Mouse (Mus musculus): ENCODE results near the gene Ccdc73. TPM values are rescaled to one million over a fixed set of nuclear protein-coding genes. Genes with fewer than 3 reads are reported as not detected.
A peak's percentile ranks its signal among the peaks of the same experiment; 100 is the strongest.

Ccdc73 gene
- total and polyA plus RNA-seq, 3 experiments, result 2.2 to 5.1 (median 2.2) TPM

DNA sequence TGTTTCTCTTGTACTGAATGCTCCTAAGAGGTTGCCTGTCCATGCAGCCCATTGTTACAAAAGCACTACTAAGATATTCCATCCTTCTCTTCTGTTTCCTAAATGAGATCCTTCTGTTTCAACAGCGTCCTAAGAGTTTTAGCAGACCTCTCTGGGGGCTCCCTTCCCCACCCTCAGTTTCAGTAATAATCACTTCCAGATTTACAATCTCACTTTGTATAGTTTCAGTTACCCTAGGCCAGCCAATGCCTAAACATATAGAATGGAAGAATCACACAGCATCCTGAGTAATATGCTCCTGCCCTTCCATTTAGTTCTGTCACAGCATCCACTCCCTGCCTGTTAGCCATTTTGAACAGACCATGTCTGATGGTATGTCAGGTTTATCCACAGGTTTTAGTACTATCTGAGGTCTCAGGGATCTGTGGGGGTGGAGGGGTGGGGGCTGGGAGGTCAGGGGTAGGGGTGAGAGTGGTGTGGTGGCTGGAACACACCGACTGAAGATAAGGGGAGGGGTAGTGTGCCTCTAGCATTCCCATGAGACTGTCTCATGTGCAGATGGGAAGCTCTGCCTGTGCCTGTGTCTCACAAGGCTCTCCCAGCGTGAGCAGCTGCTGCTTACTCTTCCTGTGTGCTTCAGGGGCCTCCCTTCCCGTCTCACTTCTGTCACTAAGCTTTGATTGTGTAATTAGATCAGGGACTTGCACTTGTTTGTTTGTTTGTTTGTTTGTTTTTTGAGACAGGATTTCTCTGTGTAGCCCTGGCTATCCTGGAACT, 20.8 kb upstream of the Ccdc73 start:
- Histone ChIP-seq H3K79me2 (replicated peaks; ENCODE audit: control insufficient read depth, extremely low read depth, insufficient read depth, poor library complexity, severe bottlenecking) (no peaks in the 10 kb centered on the region), H3K27me3 (replicated peaks) (no peaks in the 10 kb centered on the region), H3K4me2 (ENCODE audit: insufficient read depth, low read depth, poor library complexity, severe bottlenecking) (peak overlapping the region; percentile 29; the same call in 1 of the 2 replicates), H3K4me1 (ENCODE audit: control insufficient read depth in 1 of 2, insufficient read depth in 2 of 2) (peaks cover 6 to 14% of the 10 kb centered on the region in 2 experiments), H3K9ac (ENCODE audit: insufficient read depth, low read depth) (no peak overlapping the region), H3K4me3 (replicated peaks in 1 of 3; ENCODE audit: low read depth in 2 of 3, low read length in 2 of 3, poor library complexity in 1 of 3) (peak overlapping the region in 1 of 3 experiments; percentile 8), H3K27ac (ENCODE audit: insufficient read depth, low read depth) (no peak overlapping the region), H3K36me3 (replicated peaks in 1 of 2; ENCODE audit: control insufficient read depth in 1 of 2, insufficient read depth in 1 of 2, low read length in 1 of 2) (peaks cover 11 to 39% of the 10 kb centered on the region in 2 experiments), H3K9me3 (replicated peaks; ENCODE audit: low read length) (no peaks in the 10 kb centered on the region)
- dilution Hi-C loops (cut with MboI; ENCODE audit: extremely low pct_ligation_motif_present, extremely low pct_unique_long_range_greater_than_20kb, low sequenced_read_pairs), result no loop called here
- in situ Hi-C loops (cut with MboI; ENCODE audit: low pct_ligation_motif_present, low pct_unique_long_range_greater_than_20kb, low sequenced_read_pairs), result no loop called here
- DNase-seq (ENCODE audit: extremely low read depth), result peak; percentile 21
- TF ChIP-seq EP300 (IDR thresholded peaks at IDR 0.05; ENCODE audit: low read length) (no peak), CHD2 (IDR thresholded peaks at IDR 0.05; ENCODE audit: low read length) (no peak), NELFE (IDR thresholded peaks at IDR 0.05; ENCODE audit: low read depth, low read length) (no peak), GABPA (IDR thresholded peaks at IDR 0.05; ENCODE audit: insufficient replicate concordance, low read depth, low read length) (no peak), JUN (IDR thresholded peaks at IDR 0.05; ENCODE audit: insufficient read depth, low read depth, low read length) (no peak), CTCF (conservative IDR thresholded peaks at IDR 0.05 in 1 of 2, IDR thresholded peaks at IDR 0.05 in 1 of 2; ENCODE audit: low read depth in 2 of 2, low read length in 2 of 2) (no peak), ETS1 (conservative IDR thresholded peaks at IDR 0.05; ENCODE audit: low read depth, low read length) (0 out of 2 replicates have a peak, but pooled peaks have one; percentile 25), POLR2AphosphoS2 (IDR thresholded peaks at IDR 0.05; ENCODE audit: low read depth, low read length) (no peak), USF1 (IDR thresholded peaks at IDR 0.05; ENCODE audit: low read depth, low read length) (no peak), PAX5 (IDR thresholded peaks at IDR 0.05; ENCODE audit: low read length) (no peak), HCFC1 (IDR thresholded peaks at IDR 0.05; ENCODE audit: low read depth, low read length) (no peak), ELF1 (IDR thresholded peaks at IDR 0.05; ENCODE audit: low read depth, low read length) (no peak), IRF4 (IDR thresholded peaks at IDR 0.05; ENCODE audit: low read depth, low read length) (0 out of 2 replicates have a peak, but pooled peaks have one; percentile 15), MAZ (IDR thresholded peaks at IDR 0.05; ENCODE audit: low read depth, low read length) (no peak), BHLHE40 (IDR thresholded peaks at IDR 0.05; ENCODE audit: low read depth, low read length) (peak; percentile 72), MXI1 (IDR thresholded peaks at IDR 0.05; ENCODE audit: low read depth, low read length) (no peak), RAD21 (IDR thresholded peaks at IDR 0.05; ENCODE audit: low read depth, low read length) (no peak), CHD1 (IDR thresholded peaks at IDR 0.05; ENCODE audit: low read depth, low read length) (no peak), JUND (conservative IDR thresholded peaks at IDR 0.05; ENCODE audit: low read depth, low read length) (no peak), NRF1 (IDR thresholded peaks at IDR 0.05; ENCODE audit: low read depth, low read length) (no peak), POLR2A (IDR thresholded peaks at IDR 0.05; ENCODE audit: low read depth, low read length) (no peak), E2F4 (IDR thresholded peaks at IDR 0.05; ENCODE audit: insufficient replicate concordance, low read depth, low read length) (no peak)

All from CH12.LX (cell line).